Mouse (Mus musculus) lung, postnatal 0 days (tissue): ENCODE measurements around the gene Dolk.

Experiments
- CTCF ChIP-seq: IDR thresholded peaks from 2 replicates; pipeline ENCODE4 v1.5.1; 2016; ENCODE audit warnings: antibody characterized with exemption, mild to moderate bottlenecking
- EP300 ChIP-seq: IDR thresholded peaks from 2 replicates; pipeline ENCODE4 v1.6.1; 2016; ENCODE audit warnings: antibody characterized with exemption, mild to moderate bottlenecking, control low read depth

- TF ChIP-seq CTCF (no peak), EP300 (peak; percentile 98)
Observed at GRCm38 (mm10) chr2:30258600-30258999, 27.5 kb downstream of the Dolk start.
